Mouse (Mus musculus) brain, embryonic 14.5 days (tissue): ENCODE results near the gene Trarg1.

ENCODE experiments used
- CTCF ChIP-seq: fragments of 200-500 bp; IDR thresholded peaks from 2 replicates; pipeline ENCODE4 v1.5.1; 2012; ENCODE audit warnings: inconsistent platforms, mild to moderate bottlenecking, moderate library complexity, borderline replicate concordance; ENCODE audit not compliant: insufficient read depth, insufficient read length; ENCODE audit errors: extremely low read depth
- POLR2A ChIP-seq: fragments of 200-500 bp; IDR thresholded peaks from 2 replicates; pipeline ENCODE4 v1.6.1; 2012; ENCODE audit warnings: mild to moderate bottlenecking, inconsistent platforms, borderline replicate concordance; ENCODE audit not compliant: poor library complexity, insufficient read depth, insufficient read length, severe bottlenecking; ENCODE audit errors: extremely low read depth

GRCm38 (mm10) chr11:76657450-76657970 lies 22.1 kb upstream of the Trarg1 start:
- no peak for TF ChIP-seq POLR2A
- TF ChIP-seq CTCF: no peak
